Mouse (Mus musculus): ENCODE results near the gene Bahd1.

Bahd1 gene

DNA sequence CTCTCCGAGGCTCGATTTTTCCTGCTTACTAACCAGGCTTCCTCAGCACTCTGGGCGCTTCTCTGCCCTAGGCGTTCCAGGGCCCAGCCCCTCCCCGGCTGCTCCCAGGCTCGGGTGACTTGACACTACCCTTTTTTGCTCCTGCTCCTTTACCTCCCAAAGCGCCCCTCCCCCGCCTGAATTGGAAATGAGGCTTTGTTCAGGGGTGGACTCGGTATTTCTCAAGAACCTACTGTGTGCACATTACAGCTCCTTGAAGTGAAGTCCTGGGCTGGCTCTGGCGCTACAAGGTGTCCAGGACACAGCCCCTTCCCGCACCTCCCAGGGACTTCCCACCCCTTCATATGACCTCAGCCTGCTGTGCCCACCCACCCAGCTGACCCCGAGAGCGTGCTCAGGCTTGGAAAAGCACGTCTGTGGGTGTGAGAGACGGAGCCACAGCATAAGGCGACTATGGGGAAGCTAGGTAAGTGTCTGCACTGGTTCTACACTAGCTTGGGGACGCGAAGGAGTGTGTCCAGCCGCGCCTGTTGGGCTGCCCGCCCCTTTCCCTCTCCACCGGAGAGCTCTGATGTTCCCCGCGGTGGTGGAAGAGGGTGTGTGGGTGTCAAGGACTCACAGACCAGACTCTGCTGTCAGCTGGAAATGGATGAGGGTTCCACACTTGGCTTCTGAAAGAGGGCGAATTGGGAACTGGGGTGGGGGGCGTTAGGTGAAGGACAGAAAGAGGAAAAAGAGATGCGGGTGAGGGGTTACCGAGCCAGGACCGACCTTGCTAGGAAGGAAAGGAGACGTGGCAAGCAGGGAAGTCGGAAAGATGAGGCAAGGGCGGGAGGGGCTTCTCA, at the start of gene Bahd1:
Bahd1 (plus strand) TSS at position 397 of the 845 bp plus-strand sequence.
- DNase-seq (ENCODE audit: inconsistent ontology term) = peak; percentile 42

DNA sequence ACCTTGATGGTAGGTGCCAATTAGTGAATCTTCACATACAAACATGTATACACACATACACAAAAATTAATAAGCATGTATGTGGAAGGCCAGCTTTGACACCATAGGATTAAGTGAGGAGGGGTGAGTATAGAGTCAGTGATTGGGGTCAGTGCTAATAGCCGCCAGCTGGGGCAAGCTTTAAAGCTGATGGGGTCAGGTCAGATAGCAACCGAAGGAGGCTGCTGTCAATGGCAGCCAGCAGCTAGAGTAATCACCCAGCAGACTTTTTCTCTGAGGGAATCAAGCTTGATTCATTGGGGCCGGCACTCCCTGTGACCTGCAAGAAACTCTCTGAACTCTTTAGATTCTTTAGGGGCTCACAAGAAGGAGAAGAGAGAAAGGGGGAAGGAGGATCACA, 48.4 kb upstream of the Bahd1 start:
- DNase-seq (ENCODE audit: inconsistent ontology term) = no peak

DNA sequence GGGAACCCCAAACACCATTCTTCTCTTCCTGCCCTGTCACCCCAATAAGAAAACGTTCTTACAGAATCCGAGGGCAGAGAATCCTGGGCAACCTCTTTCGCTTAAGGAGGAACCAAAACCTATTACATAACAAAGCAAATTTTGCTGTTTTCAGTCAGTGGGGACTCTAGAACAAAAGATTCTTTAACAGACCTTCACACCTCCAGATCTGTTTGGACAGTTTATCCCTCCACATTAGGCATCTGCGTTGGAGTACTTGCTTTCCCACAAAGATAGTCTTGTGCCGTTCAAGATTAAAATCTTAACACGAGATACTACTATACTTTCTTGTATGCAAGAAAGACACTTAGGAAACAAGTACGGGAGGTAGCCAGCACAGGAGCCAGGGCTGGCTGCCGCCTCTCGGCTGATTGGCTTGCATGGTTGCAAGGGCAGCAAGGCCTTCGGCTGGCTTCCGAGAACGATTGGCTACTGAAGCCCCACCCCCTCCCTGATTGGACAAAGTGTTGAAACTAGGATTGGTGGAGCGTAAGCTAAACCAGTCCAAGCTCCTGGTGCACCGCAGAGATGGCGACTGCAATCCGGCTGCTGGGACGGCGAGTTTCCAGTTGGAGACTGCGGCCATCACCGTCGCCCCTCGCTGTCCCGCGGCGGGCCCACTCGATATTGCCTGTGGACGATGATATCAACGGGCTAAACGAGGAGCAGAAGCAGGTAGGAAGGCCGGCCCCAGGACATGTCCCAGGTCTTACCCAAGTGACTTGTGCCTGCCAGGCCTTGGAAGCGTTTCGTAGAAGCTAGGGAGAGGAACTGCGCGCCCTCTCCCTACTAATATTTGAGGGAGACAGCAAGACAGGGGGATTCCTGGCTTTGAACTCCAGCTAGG, 38.5 kb upstream of the Bahd1 start, which contains the start of gene Ivd:
Ivd (plus strand) TSS at position 501 of the 886 bp plus-strand sequence.
- peak; percentile 99 for DNase-seq (ENCODE audit: inconsistent ontology term)

DNA sequence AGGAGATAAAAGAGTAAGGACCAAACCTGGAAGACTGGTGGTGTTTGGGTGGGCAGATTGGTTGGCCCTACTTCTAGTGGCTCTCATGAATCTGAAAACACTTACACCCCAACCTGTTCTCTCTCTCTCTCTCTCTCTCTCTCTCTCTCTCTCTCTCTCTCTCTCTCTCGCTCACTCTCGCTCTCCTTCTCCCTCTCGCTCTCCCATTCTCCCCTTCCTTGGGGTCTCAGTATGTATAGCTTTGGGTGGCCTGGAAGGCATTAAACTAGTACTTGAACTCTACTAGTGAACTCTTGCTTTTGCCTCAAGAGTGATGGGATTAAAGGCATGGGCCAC, 37.9 kb upstream of the Bahd1 start:
- DNase-seq (ENCODE audit: inconsistent ontology term) = no peak

DNA sequence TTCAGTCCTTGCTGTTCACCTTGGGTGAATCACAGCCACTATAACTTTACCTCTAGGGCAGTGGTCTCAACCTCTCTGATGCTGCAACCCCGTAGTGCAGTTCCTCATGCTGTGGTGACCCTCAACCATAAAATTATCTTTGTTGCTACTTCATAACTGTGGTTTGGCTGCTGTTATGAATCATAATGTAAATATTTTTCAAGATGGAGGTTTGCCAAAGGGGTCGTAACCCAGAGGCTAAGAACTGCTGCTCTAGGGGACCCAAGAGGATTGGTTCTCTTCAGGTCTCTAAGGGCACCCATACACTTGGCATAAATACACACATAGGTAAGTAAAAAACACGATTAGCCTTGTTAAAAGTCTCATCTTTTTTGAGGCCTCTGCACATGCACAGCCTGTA, 29.6 kb upstream of the Bahd1 start:
- peak; percentile 40 for DNase-seq (ENCODE audit: inconsistent ontology term)

DNA sequence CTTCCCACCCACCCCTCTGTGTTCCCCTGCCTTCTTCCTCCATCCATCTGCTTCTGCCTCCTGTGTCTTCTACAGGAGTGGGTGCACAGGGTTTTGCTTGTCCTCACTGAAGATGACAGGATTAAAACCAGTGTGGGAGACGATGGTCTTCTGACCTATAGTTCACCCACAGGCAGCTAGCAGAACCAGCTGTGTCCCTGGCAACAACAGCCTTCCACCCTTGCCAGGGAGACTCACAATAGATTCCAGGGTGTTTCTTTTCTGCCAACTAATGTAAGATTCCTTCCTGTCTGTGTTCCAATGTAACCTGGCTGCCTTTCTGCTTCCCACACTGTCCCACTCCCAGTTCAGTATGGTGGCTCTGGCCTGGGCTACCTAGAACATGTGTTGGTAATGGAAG, 29.1 kb upstream of the Bahd1 start:
- no peak for DNase-seq (ENCODE audit: inconsistent ontology term)

DNA sequence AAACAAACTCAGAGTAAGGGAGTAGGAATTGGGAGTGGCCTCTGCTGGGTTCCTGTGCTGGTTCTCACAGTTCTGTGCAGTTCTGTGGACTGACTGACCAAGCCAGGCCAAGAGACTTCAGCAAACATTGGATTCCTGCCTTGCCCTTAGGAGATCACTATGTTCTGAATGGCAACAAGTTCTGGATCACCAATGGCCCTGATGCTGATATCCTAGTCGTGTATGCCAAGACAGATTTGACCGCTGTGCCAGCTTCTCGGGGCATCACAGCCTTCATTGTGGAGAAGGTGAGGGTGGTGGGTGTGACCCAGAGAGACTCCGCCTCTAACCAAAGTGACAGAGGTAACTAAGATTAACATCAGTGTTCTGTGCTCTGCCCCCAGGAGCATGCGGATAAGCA, 27.2 kb upstream of the Bahd1 start:
- no peak for DNase-seq (ENCODE audit: inconsistent ontology term)

DNA sequence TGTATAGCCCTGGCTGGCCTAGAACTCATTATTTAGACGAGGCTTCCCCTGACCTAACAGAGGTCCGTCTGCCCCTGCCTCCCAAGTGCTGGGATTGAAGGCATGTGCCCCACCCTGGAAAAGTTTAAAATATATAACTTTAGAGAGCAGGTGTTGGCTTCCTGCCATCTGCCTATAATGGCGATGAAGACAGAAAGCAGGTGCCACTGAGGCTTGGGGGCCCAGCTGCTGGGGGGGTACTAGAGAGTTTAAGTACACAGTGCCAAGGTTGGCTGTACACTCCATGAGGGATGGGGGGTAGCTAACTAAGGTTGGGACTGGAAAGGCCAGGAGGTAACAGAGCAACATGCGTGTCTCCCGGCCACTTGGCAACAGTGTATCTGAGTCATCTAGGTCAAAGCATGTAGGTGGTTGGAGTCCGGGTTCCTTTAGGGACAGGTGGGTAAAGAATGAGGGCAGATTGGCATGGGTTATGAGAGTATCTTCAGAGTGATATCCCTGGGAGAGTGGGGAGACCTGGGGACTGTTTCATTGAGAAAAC, 26.2 kb upstream of the Bahd1 start:
- no peak for DNase-seq (ENCODE audit: inconsistent ontology term)

DNA sequence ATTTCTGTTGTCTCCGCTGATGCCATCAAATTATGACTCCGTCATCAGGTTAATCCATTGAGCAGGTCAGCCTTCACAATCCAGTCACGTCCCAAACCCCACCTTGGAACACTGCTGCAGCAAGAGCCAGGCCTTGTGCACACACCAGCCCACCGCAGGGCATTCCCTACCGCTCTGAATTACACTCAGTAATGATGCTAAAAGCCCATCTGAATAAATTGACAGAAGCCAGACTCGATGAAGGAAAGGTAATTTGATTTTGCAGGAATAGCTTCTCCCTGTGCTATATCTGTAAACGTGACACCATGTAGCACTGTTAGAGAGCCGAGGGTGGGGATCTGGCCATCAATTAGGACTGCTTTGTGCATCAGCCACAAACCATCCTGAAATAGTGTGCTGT, 24.9 kb upstream of the Bahd1 start:
- DNase-seq (ENCODE audit: inconsistent ontology term) = no peak

DNA sequence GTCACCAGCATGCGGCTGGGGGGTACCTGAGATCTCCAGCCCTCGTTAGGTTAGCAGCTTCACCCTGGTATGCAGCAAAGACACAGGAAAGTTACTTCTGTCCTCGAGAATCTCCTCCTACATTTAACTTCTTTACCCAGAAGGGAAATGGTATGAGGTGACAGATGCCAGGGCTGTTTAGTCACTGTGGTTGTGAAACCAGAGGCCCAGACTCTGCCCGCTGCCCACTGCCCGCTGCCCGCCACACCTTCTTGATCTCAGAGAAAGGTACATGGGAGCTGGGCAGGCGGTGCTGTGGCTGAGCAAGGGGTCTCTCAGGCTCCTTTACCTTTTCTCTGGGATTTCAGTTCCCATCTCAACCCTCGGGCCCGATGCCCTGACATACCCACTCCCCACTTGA, 23.7 kb upstream of the Bahd1 start:
- DNase-seq (ENCODE audit: inconsistent ontology term) = no peak

DNA sequence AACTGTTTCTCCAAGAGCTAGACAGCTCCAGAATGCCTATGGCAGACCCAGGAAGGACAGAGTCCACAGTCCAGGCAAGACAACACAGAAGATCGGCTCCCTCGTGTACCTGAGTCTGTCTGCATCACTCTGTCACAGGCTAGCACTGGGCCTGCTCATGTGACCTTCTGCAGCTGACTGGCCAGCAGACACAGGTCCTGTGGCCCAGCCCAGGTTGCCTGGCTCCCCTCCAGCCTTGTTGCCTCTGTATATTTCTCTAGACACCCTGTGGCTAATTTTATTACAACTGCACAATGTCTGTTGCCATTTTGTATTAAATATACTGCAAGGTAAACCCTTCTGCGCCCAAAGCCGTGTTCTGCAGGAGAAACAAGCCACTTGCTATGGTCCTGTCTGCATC, 19.2 kb upstream of the Bahd1 start:
- DNase-seq (ENCODE audit: inconsistent ontology term) = no peak

DNA sequence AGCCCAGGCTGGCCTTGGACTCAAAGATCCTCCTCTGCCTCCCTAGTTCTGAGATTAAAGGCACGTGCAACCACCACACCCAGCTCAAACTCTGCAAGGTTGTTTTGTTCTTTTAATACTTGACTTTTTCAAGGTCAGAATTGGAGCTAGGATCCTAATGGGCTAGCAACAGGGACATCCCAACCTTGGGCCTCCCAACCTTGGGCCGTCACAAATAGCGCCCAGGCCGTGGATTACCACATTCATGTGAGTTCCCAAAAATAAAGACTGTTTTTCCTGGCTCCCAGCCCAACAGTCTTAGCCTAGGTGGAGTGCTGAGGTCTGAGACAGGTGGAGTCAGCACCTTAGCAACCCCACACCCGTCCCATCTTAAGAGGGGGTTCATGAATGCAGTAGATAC, 18.2 kb upstream of the Bahd1 start:
- DNase-seq (ENCODE audit: inconsistent ontology term) = no peak

DNA sequence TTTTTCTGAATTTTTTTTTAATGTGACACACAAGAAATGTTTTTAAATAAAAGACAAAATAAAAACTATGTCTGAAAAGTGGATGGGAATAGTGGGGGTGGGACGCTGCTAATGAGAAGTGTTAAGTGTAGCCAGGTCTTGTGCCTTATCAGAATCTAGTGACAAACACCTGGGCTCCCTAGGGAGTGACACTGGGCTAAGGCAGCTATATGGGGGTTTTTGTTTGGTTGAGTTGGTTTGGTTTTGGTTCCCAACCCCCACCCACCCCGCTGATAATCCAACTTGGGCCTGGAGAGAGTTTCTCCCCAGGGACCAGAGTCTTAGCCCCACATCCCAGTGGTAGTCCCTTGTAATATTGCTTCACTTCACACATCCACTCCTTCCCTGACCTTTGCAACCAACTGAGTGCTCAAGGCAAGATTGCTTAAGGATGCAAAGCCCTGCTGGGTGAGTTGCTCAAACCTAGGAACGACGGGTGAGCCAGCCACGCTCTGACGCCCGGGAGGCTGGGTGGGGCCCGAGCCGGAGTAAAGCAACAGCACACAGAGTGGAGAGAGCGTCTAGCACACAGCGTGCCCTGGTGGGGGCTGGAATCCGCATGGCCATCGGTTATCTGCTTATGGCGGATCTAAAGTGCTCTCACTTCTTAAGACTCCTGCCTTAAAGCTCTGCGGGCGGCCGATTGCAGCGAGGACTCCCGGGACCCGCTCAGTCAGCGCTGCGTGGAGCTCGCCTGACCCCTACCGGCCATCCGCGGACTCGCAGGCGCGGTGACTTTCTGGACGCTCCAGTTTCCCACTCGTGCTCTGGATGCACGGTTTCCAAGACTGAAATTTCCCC, 17.1 kb upstream of the Bahd1 start:
- DNase-seq (ENCODE audit: inconsistent ontology term) = peak; percentile 75

DNA sequence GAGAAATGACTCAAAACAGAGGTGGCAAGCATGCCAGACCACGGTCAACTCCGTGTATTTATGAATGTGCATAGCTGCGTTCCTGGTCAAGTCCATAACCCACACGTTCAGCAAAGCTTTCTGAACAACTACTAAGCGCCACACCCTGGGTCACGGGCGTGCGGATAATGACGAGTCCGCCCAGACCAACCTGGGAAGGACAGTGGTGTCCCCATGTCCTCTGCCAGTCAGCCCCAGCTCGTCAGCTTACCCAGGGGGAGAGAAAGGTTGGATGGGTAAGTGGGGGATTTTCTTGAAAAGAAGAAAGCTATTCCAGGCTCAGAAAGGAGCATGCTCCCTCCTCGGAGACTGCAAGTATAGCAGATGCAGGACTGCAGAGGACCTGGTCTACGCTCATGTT, 12.7 kb upstream of the Bahd1 start:
- DNase-seq (ENCODE audit: inconsistent ontology term) = no peak

DNA sequence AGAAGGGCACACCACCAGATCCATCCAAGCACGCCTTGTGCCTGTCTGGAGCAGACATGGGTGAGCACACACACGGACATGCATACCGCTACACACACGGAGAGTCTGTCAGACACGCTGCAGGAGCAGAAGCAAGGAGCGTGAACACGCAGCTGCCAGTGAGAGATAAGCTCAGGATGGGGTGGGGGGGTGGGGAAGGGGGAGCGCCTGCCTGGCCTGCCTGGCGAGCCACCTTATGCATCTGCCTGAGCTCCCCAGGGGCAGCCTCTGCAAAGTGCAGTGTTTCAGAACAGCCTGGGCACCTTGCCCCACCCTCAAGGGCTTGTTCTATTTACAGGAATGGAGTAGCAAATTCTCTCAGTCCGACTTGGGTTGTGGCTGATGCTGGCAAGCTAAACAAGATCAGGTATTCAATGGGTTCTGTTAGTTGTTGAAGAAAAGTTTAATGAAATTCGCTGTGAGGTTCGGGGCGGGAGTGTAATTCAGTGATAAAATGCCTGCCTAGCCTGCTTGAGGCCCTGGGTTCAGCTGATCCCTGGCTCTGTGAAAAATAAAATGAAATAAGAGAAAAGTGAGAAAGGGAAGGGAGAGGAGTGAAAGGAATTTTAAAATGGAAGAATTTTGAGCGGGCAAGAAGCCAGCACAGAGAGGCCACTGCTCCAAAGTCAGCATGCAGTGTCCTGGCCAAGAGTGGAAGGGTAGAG, 12.2 kb upstream of the Bahd1 start:
- no peak for DNase-seq (ENCODE audit: inconsistent ontology term)

DNA sequence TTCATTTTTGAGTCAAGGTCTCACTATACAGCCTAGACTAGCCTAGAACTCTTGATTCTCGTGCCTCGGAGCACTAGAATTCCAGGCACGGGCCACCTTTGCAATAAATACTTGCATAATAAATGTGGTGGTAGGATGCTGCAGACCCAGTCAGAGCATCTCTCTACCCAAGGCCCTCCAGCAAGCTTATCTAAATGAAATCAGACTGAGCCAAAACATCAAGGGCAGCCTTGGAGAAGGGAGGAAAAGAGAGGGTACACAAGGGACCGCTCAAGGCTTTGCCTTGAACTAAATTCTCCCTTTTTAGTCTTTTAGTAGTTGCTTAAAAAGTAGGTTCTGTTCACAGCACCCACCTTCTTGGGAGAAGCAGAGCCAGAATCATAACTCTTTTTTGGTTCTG, 9.0 kb upstream of the Bahd1 start:
- no peak for DNase-seq (ENCODE audit: inconsistent ontology term)

DNA sequence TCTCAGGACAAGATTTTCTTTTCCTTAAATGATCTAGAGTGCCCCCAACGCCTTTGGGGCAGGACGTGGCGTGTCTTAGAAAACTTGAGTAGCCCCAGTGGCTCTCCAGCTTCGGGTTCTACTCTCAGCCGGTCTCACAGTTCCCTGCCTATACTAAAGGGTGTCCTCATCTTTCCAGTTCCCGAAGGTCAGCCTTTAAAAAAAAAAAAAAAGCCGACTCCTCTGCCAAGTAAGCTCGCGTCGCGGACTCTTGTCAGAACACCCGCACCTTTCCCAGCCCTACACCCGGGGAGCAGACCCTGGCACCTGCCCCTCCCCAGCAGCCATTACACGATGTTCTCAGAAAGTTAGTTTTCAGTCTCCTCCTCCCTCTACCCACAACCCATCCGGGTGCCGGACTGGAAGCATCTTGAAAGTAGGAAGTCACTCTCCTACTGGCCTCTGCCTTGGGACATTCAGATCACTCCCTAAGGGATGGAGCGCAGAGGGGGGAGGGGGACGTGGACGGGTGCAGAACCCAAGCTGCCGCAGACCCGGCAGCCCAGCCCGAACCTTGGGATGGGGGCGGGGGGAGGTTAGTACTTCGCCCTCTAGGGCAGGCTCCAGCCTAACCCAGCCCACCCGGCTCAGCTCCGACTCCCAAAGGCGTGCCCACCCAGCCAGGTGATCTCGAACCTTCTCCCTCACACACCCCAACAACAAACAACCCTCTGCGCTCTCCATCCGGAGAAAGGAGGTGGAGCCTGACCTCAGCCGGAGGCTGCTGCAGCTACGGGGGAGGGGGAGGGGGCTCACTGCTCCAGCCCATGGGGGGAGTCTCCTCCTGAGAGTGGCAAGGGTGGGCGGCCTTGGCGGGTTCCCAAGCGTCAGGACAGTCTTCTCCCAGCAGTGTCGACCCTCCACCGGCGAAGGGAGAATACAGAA, 3.9 kb upstream of the Bahd1 start:
- peak; percentile 52 for DNase-seq (ENCODE audit: inconsistent ontology term)

DNA sequence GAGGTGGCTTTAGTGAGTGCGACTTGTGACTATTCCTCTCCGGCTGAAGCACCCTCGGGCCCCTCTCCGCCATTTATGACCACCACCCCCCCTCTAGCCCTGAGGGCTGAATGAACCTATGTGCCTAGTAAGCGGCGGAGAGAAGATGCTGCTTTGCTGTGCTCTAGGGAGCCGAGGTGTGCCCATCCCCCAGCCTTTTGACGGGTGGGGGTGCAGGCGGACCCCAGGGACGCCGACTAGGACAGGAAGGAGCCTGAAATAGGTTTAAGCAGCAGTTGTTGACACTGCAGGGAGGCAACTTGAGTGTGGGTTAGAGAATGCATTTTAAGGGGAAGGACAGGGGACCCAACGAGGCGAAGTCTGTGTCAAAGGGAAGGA, 3.3 kb upstream of the Bahd1 start:
- no peak for DNase-seq (ENCODE audit: inconsistent ontology term)

DNA sequence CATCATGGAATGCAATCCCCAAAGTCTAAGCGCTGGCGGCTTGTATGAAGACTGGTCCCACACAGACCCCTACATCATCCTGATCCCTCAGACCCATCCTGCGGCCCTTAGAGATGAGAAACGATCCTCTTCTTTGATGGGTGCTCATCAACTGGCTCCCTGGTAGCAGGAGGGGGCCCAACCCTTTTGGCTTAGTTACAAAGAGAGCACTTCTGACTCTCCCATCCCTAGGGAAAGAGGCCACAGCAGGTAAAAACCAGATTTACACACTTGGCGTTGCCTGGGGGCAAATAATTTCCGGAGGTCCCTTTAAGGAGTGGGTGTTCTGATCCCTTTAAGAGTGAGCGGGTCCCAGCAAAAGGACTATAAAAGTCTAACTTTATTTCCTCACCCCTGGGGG, 2.8 kb upstream of the Bahd1 start:
- no peak for DNase-seq (ENCODE audit: inconsistent ontology term)

DNA sequence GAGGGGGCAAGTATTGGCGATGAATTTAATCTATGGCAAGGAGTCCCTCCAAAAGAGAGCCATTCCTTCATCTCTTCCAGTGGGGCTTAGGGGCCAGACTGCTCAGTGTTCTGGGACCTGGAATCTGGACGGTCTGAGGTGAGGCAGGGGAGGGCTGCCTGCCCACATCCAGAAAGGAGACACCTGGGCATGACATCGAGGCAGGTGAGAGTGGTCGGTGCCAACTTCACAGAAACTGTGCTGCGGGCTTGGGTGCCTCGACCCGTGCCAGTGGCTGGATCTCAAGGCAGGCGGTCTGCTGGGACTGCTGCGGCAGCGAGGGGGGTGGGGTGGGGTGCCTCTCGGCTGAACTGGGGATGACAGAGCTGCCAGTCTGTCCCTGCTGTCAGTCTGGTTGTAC, 2.4 kb upstream of the Bahd1 start:
- DNase-seq (ENCODE audit: inconsistent ontology term) = no peak
